ENCODE assay signal across 11 mouse cellular contexts in genomic region chr10:5859729-5860128, GRCm38 (mm10). TPM values are rescaled to one million over a fixed set of nuclear protein-coding genes. Genes with fewer than 3 reads are reported as not detected.
A peak's percentile ranks its signal among the peaks of the same experiment; 100 is the strongest.
DNase-seq lines count a peak whose midpoint lies in the region; ATAC-seq and TF ChIP-seq lines count a peak whose summit lies in the region.
"Had no signal": no experiment of that assay in that cellular context is flagged by ENCODE, and none has a peak within 500 bp of the region (broad histone marks: within the 10 kb centered on the region; RNA-seq: fewer than 3 reads in every experiment).

No protein-coding gene starts in this region.

- no peak overlapping the region for H3K9ac ChIP-seq in lung, embryonic 14.5 days
- H3K9ac ChIP-seq: hindbrain, embryonic 14.5 days; liver, embryonic 15.5 days had no signal

- no peak for TF ChIP-seq CTCF in lung, embryonic 14.5 days (IDR thresholded peaks at IDR 0.05; ENCODE audit: low read depth)
- TF ChIP-seq CTCF in testis, adult 2 months (IDR thresholded peaks at IDR 0.05; ENCODE audit: control insufficient read depth, insufficient read depth, insufficient replicate concordance, low read depth, low read length) = peak; percentile 43; the same call in 1 of the 2 replicates

- no peaks in the 10 kb centered on the region for H3K4me1 ChIP-seq in lung, embryonic 14.5 days (ENCODE audit: insufficient read depth)
- H3K4me1 ChIP-seq in testis, adult 2 months (ENCODE audit: control insufficient read depth, insufficient read depth, low read length) = no peaks in the 10 kb centered on the region
- H3K4me1 ChIP-seq: liver, embryonic 15.5 days had no signal

- no peak overlapping the region for H3K4me3 ChIP-seq in lung, embryonic 14.5 days (ENCODE audit: low read depth, low read length)
- H3K4me3 ChIP-seq in testis, adult 2 months (ENCODE audit: control insufficient read depth, low read depth, low read length) = no peak overlapping the region
- H3K4me3 ChIP-seq: erythroblast, embryonic 14.5 days; liver, embryonic 15.5 days had no signal

- ATAC-seq in lung, embryonic 14.5 days (ENCODE audit: insufficient read depth) = no peak
- peak; percentile 82 for ATAC-seq in erythroblast, adult 5-6 weeks (replicated peaks; ENCODE audit: low FRiP score, poor library complexity, severe bottlenecking)

- no peaks in the 10 kb centered on the region for H3K9me3 ChIP-seq in lung, embryonic 14.5 days (ENCODE audit: low read depth, low read length)
- H3K9me3 ChIP-seq: liver, embryonic 15.5 days had no signal

- no peak overlapping the region for H3K27ac ChIP-seq in lung, embryonic 14.5 days (ENCODE audit: low read depth)
- no peak overlapping the region for H3K27ac ChIP-seq in testis, adult 2 months (ENCODE audit: control insufficient read depth, insufficient read depth, low read depth, low read length)
- H3K27ac ChIP-seq: hindbrain, embryonic 14.5 days; liver, embryonic 15.5 days had no signal

- WGBS in lung, embryonic 14.5 days = 73% methylated on average over 4 of the region's 4 CpGs

- H3K4me2 ChIP-seq in lung, embryonic 14.5 days = no peak overlapping the region
- H3K4me2 ChIP-seq: hindbrain, embryonic 14.5 days; liver, embryonic 15.5 days had no signal

- TF ChIP-seq POLR2A in testis, adult 2 months (IDR thresholded peaks at IDR 0.05; ENCODE audit: control insufficient read depth, low read depth, low read length) = no peak

- DNase-seq in embryo, embryonic 10 days (ENCODE audit: low spot score) = peak; percentile 14
- DNase-seq in embryo, embryonic 11 days = no peak
- peak; percentile 20 for DNase-seq in lung, embryonic 14.5 days
- DNase-seq in lung, adult 18-20 months = no peak
- DNase-seq in frontal cortex, postnatal 14 days (ENCODE audit: low spot score in 2 of 2) = no peak
- no peak for DNase-seq in left cerebral cortex, adult 18-20 months (ENCODE audit: low spot score in 2 of 2)

- no peaks in the 10 kb centered on the region for H3K27me3 ChIP-seq in lung, embryonic 14.5 days (ENCODE audit: insufficient read depth, low read length)
- no peaks in the 10 kb centered on the region for H3K27me3 ChIP-seq in testis, adult 2 months (ENCODE audit: control insufficient read depth, insufficient read depth, low read length)
- H3K27me3 ChIP-seq: liver, embryonic 15.5 days had no signal

- no peaks in the 10 kb centered on the region for H3K36me3 ChIP-seq in lung, embryonic 14.5 days (ENCODE audit: insufficient read depth)
- H3K36me3 ChIP-seq in testis, adult 2 months (ENCODE audit: control insufficient read depth, insufficient read depth, low read length) = no peaks in the 10 kb centered on the region
- H3K36me3 ChIP-seq: liver, embryonic 15.5 days had no signal

RNA-seq across cellular contexts. Expression of gene Mtrf1l, which starts 36.0 kb away (rescaled TPM):
- 17.8 and 19.0 TPM in 2 replicates for polyA plus RNA-seq in lung, embryonic 14.5 days (2014; fragmentation: Nextera tagmentation; extraction: Ambion mirVana)
- total RNA-seq in erythroblast, adult 5-6 weeks (2015; ENCODE audit: low replicate concordance) = 1.7 and 20.2 TPM in 2 replicates
- 8.6 and 19.3 TPM in 2 replicates for total RNA-seq in erythroblast, adult 5-6 weeks (2017; ENCODE audit: low replicate concordance)
- polyA plus RNA-seq in testis, adult 2 months (2012; rRNA removed) = 0.71 and 1.1 TPM in 2 replicates
- total RNA-seq in left cerebral cortex, adult 18-20 months (2021) = 10 to 100 TPM in 1 of 2 experiments, 1 to 10 TPM in 1; 9.9 to 11.9 TPM

RNA-seq across cellular contexts. Expression of gene Fbxo5, which starts 54.3 kb away (rescaled TPM):
- 90.7 and 91.0 TPM in 2 replicates for polyA plus RNA-seq in lung, embryonic 14.5 days (2014; fragmentation: Nextera tagmentation; extraction: Ambion mirVana)
- 36.2 and 37.9 TPM in 2 replicates for total RNA-seq in erythroblast, adult 5-6 weeks (2015; ENCODE audit: low replicate concordance)
- 23.9 and 53.4 TPM in 2 replicates for total RNA-seq in erythroblast, adult 5-6 weeks (2017; ENCODE audit: low replicate concordance)
- 0.53 and 1.1 TPM in 2 replicates for polyA plus RNA-seq in testis, adult 2 months (2012; rRNA removed)
- total RNA-seq in left cerebral cortex, adult 18-20 months (2021) = under 1 TPM; 0.91 to 0.98 TPM

Comparison
In these comparisons a context has a peak if more than half of its experiments do, and no peak if none do; other contexts are left out.
1. DNase-seq: peak in embryo, embryonic 10 days (single experiment) and lung, embryonic 14.5 days (single experiment); none in embryo, embryonic 11 days (single experiment), lung, adult 18-20 months (0 of 2), frontal cortex, postnatal 14 days (0 of 2) and left cerebral cortex, adult 18-20 months (0 of 2).
2. RNA of gene Fbxo5, which starts 54.3 kb away (total RNA-seq): 23.9 to 53.4 TPM in erythroblast, adult 5-6 weeks; 0.91 to 0.98 TPM in left cerebral cortex, adult 18-20 months; every median in the first group is over 10 times any median in the second.